Comparison of ENCODE assay signal across 31 mouse cellular contexts in the genomic region with DNA sequence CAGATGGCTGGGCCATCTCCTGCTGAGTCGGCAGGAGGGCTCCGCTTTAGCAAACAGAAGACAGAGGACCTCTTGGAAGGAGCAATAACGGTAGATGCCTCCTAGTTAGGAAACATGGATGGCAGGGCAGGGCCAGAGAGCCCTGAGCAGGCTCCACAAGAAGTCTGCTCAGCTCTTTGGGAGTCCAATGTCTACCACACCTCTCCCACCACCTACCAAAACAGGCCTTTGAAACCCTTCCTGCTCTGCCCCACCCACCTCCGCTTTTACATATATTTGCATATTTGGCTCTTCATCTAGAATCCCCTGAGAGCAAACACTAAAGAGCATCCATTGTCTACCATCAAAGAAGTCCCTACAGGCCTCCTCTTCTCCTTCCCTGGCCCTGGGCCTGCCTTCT.
DNase-seq lines count a peak whose midpoint lies in the region; ATAC-seq and TF ChIP-seq lines count a peak whose summit lies in the region.
"Had no signal": no experiment of that assay in that cellular context is flagged by ENCODE, and none has a peak within 500 bp of the region (broad histone marks: within the 10 kb centered on the region; RNA-seq: fewer than 3 reads in every experiment).

No protein-coding gene starts in this region.

- DNase-seq in CH12.LX (ENCODE audit: extremely low read depth) (peak; percentile 75), R1 (ENCODE audit: low read depth, low spot score) (peak; percentile 88)
- no peak for DNase-seq in heart, adult 2 months
- no peak for DNase-seq in testis, postnatal 14 days (ENCODE audit: low spot score)
- DNase-seq: adrenal gland, adult 8-10 months; adrenal gland, postnatal 25 days; cerebellum, adult 11-12 months; cerebellum, adult 8-10 months; cerebellum, postnatal 10 days; cerebellum, postnatal 36 days; embryo, embryonic 11 days; gastrocnemius, adult 2 months; gastrocnemius, postnatal 14 days; heart, adult 11 months; heart, postnatal 14 days; heart, postnatal 4 days; kidney, adult 18-20 months had no signal

- peaks cover 19 to 39% of the 10 kb centered on the region in 2 experiments for H3K4me1 ChIP-seq in CH12.LX (ENCODE audit: control insufficient read depth in 1 of 2, insufficient read depth in 2 of 2)
- peaks cover 21% of the 10 kb centered on the region for H3K4me1 ChIP-seq in ES-Bruce4 (ENCODE audit: control insufficient read depth, insufficient read depth, low read length)
- no peaks in the 10 kb centered on the region for H3K4me1 ChIP-seq in heart, adult 2 months (ENCODE audit: control insufficient read depth, insufficient read depth, low read length)
- H3K4me1 ChIP-seq: heart, embryonic 13.5 days had no signal

- H3K9me3 ChIP-seq in CH12.LX (replicated peaks; ENCODE audit: low read length) (peaks cover 10% of the 10 kb centered on the region), ES-Bruce4 (replicated peaks; ENCODE audit: control insufficient read depth, insufficient read depth, low read length, poor library complexity, severe bottlenecking) (no peaks in the 10 kb centered on the region; the same call in 1 of the 2 replicates)
- H3K9me3 ChIP-seq: embryonic facial prominence, embryonic 13.5 days; forebrain, embryonic 15.5 days had no signal

- dilution Hi-C loops in CH12.LX (cut with MboI; ENCODE audit: extremely low pct_ligation_motif_present, extremely low pct_unique_long_range_greater_than_20kb, low sequenced_read_pairs): no loop called here

- no peak overlapping the region for H3K4me3 ChIP-seq in CH12.LX (replicated peaks in 1 of 3; ENCODE audit: low read depth in 2 of 3, low read length in 2 of 3, poor library complexity in 1 of 3)
- no peak overlapping the region for H3K4me3 ChIP-seq in ES-Bruce4 (ENCODE audit: low read depth, low read length)
- H3K4me3 ChIP-seq in heart, adult 2 months: no peak overlapping the region
- H3K4me3 ChIP-seq: embryonic facial prominence, embryonic 10.5 days; embryonic facial prominence, embryonic 13.5 days; erythroblast, embryonic 14.5 days; forebrain, embryonic 12.5 days; forebrain, embryonic 15.5 days; gastrocnemius, adult 2 months; heart, embryonic 13.5 days had no signal

- H3K36me3 ChIP-seq in CH12.LX (replicated peaks in 1 of 2; ENCODE audit: control insufficient read depth in 1 of 2, insufficient read depth in 1 of 2, low read length in 1 of 2) (no peaks in the 10 kb centered on the region), ES-Bruce4 (ENCODE audit: control insufficient read depth, insufficient read depth, low read length, poor library complexity, severe bottlenecking) (no peaks in the 10 kb centered on the region)
- no peaks in the 10 kb centered on the region for H3K36me3 ChIP-seq in heart, adult 2 months (ENCODE audit: control insufficient read depth, insufficient read depth, low read length)
- H3K36me3 ChIP-seq: embryonic facial prominence, embryonic 13.5 days; forebrain, embryonic 12.5 days; forebrain, embryonic 15.5 days; heart, embryonic 13.5 days had no signal

- TF ChIP-seq CTCF in CH12.LX (conservative IDR thresholded peaks at IDR 0.05 in 1 of 2, IDR thresholded peaks at IDR 0.05 in 1 of 2; ENCODE audit: low read depth in 2 of 2, low read length in 2 of 2) (no peak), ES-Bruce4 (IDR thresholded peaks at IDR 0.05; ENCODE audit: low read depth, low read length) (no peak)
- TF ChIP-seq CTCF in heart, adult 2 months (IDR thresholded peaks at IDR 0.05): no peak

- in situ Hi-C loops in CH12.LX (cut with MboI; ENCODE audit: low pct_ligation_motif_present, low pct_unique_long_range_greater_than_20kb, low sequenced_read_pairs): no loop called here

- H3K27ac ChIP-seq in CH12.LX (ENCODE audit: insufficient read depth, low read depth) (no peak overlapping the region), ES-Bruce4 (ENCODE audit: insufficient read depth, low read length) (peak overlapping the region; percentile 88)
- no peak overlapping the region for H3K27ac ChIP-seq in heart, adult 2 months
- H3K27ac ChIP-seq: embryonic facial prominence, embryonic 10.5 days; embryonic facial prominence, embryonic 13.5 days; forebrain, embryonic 12.5 days; forebrain, embryonic 15.5 days; gastrocnemius, adult 2 months; heart, embryonic 13.5 days; hindbrain, embryonic 14.5 days; hindbrain, postnatal 0 days had no signal

- H3K4me2 ChIP-seq in CH12.LX (ENCODE audit: insufficient read depth, low read depth, poor library complexity, severe bottlenecking): no peak overlapping the region
- H3K4me2 ChIP-seq: embryonic facial prominence, embryonic 13.5 days; forebrain, embryonic 12.5 days; forebrain, embryonic 15.5 days; heart, embryonic 13.5 days; hindbrain, embryonic 14.5 days had no signal

- TF ChIP-seq EP300 in CH12.LX (IDR thresholded peaks at IDR 0.05; ENCODE audit: low read length) (no peak), ES-Bruce4 (IDR thresholded peaks at IDR 0.05; ENCODE audit: insufficient read depth, low read depth, low read length) (peak; percentile 75; the same call in 1 of the 2 replicates)
- TF ChIP-seq EP300 in heart, adult 2 months (IDR thresholded peaks at IDR 0.05; ENCODE audit: insufficient read depth, low read depth, low read length): no peak

- H3K9ac ChIP-seq in CH12.LX (ENCODE audit: insufficient read depth, low read depth): no peak overlapping the region
- H3K9ac ChIP-seq in ES-Bruce4 (ENCODE audit: low read depth, poor library complexity, severe bottlenecking): no peak overlapping the region
- H3K9ac ChIP-seq in heart, adult 2 months (ENCODE audit: low read depth, low read length): no peak overlapping the region
- H3K9ac ChIP-seq: embryonic facial prominence, embryonic 13.5 days; forebrain, embryonic 12.5 days; forebrain, embryonic 15.5 days; heart, embryonic 13.5 days; hindbrain, embryonic 14.5 days had no signal

- intact Hi-C loops in heart, adult 2 months (cut with DNase I): no loop called here

- TF ChIP-seq RAD21 in CH12.LX (IDR thresholded peaks at IDR 0.05; ENCODE audit: low read depth, low read length): no peak

- H3K27me3 ChIP-seq in CH12.LX (replicated peaks) (peaks cover 1% of the 10 kb centered on the region), ES-Bruce4 (ENCODE audit: control insufficient read depth, insufficient read depth, low read length, poor library complexity, severe bottlenecking) (no peaks in the 10 kb centered on the region)
- H3K27me3 ChIP-seq in heart, adult 2 months (ENCODE audit: control insufficient read depth, insufficient read depth, low read length): no peaks in the 10 kb centered on the region
- H3K27me3 ChIP-seq: forebrain, embryonic 15.5 days; Patski had no signal

- ATAC-seq in CD4-positive, CD25-positive, alpha-beta regulatory T cell, adult 4 months: no peak
- ATAC-seq: activated CD4-positive, CD25-positive, alpha-beta regulatory T cell, adult 4 months; forebrain, embryonic 15.5 days; hindbrain, postnatal 0 days; inflammation-experienced regulatory T-cells, adult 6 months; intestine, embryonic 16.5 days; Patski had no signal

- TF ChIP-seq POLR2A in CH12.LX (IDR thresholded peaks at IDR 0.05; ENCODE audit: low read depth, low read length): no peak
- TF ChIP-seq POLR2A in ES-Bruce4 (IDR thresholded peaks at IDR 0.05; ENCODE audit: insufficient read depth, low read length): no peak
- TF ChIP-seq POLR2A in heart, adult 2 months (IDR thresholded peaks at IDR 0.05; ENCODE audit: insufficient read depth, low read depth, low read length): no peak

- H3K79me2 ChIP-seq in CH12.LX (replicated peaks; ENCODE audit: control insufficient read depth, extremely low read depth, insufficient read depth, poor library complexity, severe bottlenecking): no peaks in the 10 kb centered on the region
- H3K79me2 ChIP-seq in heart, adult 2 months (replicated peaks; ENCODE audit: control insufficient read depth, insufficient read depth, low read length): no peaks in the 10 kb centered on the region

- WGBS in heart, adult 2 months: 69% methylated on average over 4 of the region's 4 CpGs

TF ChIP-seq in CH12.LX, 34 proteins besides CTCF, POLR2A, EP300 and RAD21:
- TF ChIP-seq ZMIZ1 (IDR thresholded peaks at IDR 0.05; ENCODE audit: low read depth, low read length) (no peak), ZKSCAN1 (IDR thresholded peaks at IDR 0.05; ENCODE audit: borderline replicate concordance, low read depth, low read length) (no peak), MAFK (IDR thresholded peaks at IDR 0.05; ENCODE audit: insufficient replicate concordance, low read length) (no peak; the same call in 1 of the 2 replicates), USF2 (conservative IDR thresholded peaks at IDR 0.05; ENCODE audit: low read depth, low read length) (no peak), ELF1 (IDR thresholded peaks at IDR 0.05; ENCODE audit: low read depth, low read length) (no peak), IRF4 (IDR thresholded peaks at IDR 0.05; ENCODE audit: low read depth, low read length) (no peak), POLR2AphosphoS2 (IDR thresholded peaks at IDR 0.05; ENCODE audit: low read depth, low read length) (no peak), ZNF384 (IDR thresholded peaks at IDR 0.05; ENCODE audit: low read depth, low read length) (no peak), E2F4 (IDR thresholded peaks at IDR 0.05; ENCODE audit: insufficient replicate concordance, low read depth, low read length) (no peak), NRF1 (IDR thresholded peaks at IDR 0.05; ENCODE audit: low read depth, low read length) (no peak), SIN3A (IDR thresholded peaks at IDR 0.05; ENCODE audit: low read length) (no peak), NELFE (IDR thresholded peaks at IDR 0.05; ENCODE audit: low read depth, low read length) (no peak), MAX (IDR thresholded peaks at IDR 0.05; ENCODE audit: low read length) (no peak), MEF2A (IDR thresholded peaks at IDR 0.05; ENCODE audit: borderline replicate concordance, low read depth, low read length) (no peak), MAZ (IDR thresholded peaks at IDR 0.05; ENCODE audit: low read depth, low read length) (no peak), MXI1 (IDR thresholded peaks at IDR 0.05; ENCODE audit: low read depth, low read length) (no peak)

Comparison
In these comparisons a context has a peak if more than half of its experiments do, and no peak if none do; other contexts are left out.
1. DNase-seq: peak in CH12.LX (single experiment) and R1 (single experiment); none in heart, adult 2 months (0 of 2) and testis, postnatal 14 days (single experiment).